Mouse (Mus musculus) lung, adult 2 months (tissue): Measurements from ENCODE around the gene Tesk1. TPM values are rescaled to one million over a fixed set of nuclear protein-coding genes. Genes with fewer than 3 reads are reported as not detected.
A peak's percentile ranks its signal among the peaks of the same experiment; 100 is the strongest.

Source experiments
- DNase-seq: peaks from one replicate; pipeline ENCODE4 v3.0.0; 2022
- H3K4me1 ChIP-seq: fragments of 200-500 bp; 2 replicates; pipeline ENCODE4 v1.6.1; 2011; ENCODE audit warnings: low read length; ENCODE audit not compliant: control insufficient read depth, insufficient read depth
- H3K4me3 ChIP-seq: fragments of 200-500 bp; replicated peaks from 2 replicates; pipeline ENCODE3; 2011; ENCODE audit warnings: low read depth, mild to moderate bottlenecking, control low read depth, low read length; ENCODE audit errors: extremely low read depth
- CTCF ChIP-seq: fragments of 200-500 bp; IDR thresholded peaks from 2 replicates; pipeline ENCODE4 v1.5.1; 2011; ENCODE audit warnings: mild to moderate bottlenecking, low read length, control low read depth; ENCODE audit not compliant: insufficient read depth
- POLR2A ChIP-seq: fragments of 200-500 bp; IDR thresholded peaks from 2 replicates; pipeline ENCODE4 v1.6.1; 2011; ENCODE audit warnings: low read depth, mild to moderate bottlenecking, control low read depth, low read length, borderline replicate concordance; ENCODE audit errors: extremely low read depth
- WGBS: fragments of 180-500 bp; shearing (Covaris S2); methylation state at CpG from one replicate; pipeline ENCODE4 v1.1.7; 2018; 5-methylcytosine and 5-hydroxymethylcytosine counted together
- polyA plus RNA-seq: library from polyadenylated mRNA; depleted of rRNA; stranded (reverse); fragments of >200 nt; gene quantifications from 2 replicates; pipeline ENCODE4 v1.2.3, GENCODE M21; 2012

Gene Tesk1
- polyA plus RNA-seq, 1 experiment: 83.9 TPM

DNA sequence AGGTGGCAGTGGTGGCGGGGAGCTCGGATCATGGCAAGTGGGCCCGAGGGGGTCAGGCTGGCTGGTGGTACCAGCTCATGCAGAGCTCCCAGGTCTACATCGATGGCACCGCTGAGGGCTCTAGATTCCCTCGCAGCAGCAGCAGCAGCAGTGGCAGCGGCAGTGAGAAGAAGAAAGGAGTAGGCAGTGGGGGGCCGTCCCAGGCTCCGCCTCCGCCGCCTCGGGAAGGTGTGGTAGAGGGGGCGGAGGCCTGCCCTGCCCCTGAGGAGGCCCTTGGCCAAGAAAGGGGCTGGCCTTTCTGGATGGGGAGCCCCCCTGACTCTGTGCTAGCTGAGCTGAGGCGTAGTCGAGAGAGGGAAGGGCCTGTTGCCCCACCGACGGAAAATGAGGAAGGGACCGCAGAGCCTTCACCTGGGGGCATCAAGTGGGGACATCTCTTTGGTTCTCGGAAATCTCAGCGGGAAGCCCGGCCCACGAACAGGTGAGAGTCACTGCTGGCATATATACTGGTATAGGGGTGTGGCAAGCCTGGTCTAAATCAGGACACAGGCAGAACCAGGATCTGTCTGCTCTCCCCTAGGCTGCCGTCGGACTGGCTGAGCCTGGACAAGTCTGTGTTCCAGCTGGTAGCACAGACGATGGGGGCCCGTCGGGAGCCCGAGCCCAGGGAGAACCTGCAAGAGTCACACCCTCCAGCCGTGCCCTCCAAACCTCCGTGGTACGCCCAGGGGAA is 15.9 kb upstream of the Tesk1 start:
- DNase-seq: no peak
- 52% methylated on average over 31 of the region's 31 CpGs for WGBS
- Histone ChIP-seq H3K4me3 (no peak overlapping the region), H3K4me1 (peaks cover 4% of the 10 kb centered on the region; the same call in 1 of the 2 replicates)
- no peak for TF ChIP-seq POLR2A
- TF ChIP-seq CTCF: no peak

DNA sequence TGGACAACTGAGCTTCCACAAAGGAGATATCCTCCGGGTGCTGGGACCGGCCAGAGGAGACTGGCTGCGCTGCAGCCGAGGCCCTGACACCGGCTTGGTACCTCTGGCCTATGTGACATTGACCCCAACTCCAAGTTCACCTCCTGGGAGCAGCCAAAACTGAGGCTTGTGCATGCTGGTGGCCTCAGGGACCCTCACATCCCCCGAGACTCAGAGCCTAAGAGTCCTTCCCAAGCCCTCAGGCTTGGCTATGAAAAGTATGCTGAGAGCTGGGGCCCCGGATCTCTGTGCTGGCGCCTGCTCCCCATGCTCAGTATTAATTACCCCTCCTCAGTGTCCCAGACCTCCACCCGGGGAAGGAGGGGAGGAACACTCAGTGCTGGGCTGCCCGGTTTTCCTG is 15.3 kb upstream of the Tesk1 start:
- DNase-seq: no peak
- 75% methylated on average over 10 of the region's 10 CpGs for WGBS
- Histone ChIP-seq H3K4me1 (peaks cover 4% of the 10 kb centered on the region; the same call in 1 of the 2 replicates), H3K4me3 (no peak overlapping the region)
- TF ChIP-seq CTCF (no peak), POLR2A (no peak)

DNA sequence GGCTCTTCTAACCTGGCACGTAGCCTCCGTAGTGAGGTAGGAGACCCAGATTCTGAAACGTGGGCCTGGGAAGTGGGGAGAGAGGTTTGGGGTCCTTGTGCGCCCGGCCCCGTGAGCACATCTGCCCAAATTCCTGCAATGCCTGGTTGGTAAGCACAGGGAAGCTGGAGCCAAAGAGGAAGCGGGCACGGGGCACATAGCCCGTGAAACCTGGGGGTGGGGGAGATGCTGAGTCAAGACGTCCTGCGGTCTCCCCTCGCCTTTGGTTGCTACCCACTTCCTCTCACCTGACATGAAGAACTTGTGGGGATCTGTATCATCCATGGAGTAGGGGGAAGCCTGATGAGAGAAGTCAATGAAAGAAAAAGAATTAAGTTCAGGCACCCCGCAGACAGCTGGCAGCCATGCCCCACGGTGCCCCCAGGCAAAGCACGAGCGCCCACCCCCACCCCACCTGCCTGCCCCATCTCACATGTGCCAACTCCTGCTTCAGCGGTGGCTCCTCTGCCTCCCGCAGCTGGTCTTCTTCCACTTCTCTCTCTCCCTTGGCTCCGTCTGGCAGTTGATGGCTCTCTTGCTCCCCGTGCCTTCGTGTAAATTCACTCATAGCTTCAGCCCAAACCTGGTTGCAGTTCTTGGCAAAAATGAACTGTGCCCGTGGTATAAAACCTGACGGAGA is 14.1 kb upstream of the Tesk1 start:
- WGBS: 47% methylated on average over 23 of the region's 23 CpGs
- no peak for DNase-seq
- no peak for TF ChIP-seq CTCF
- TF ChIP-seq POLR2A: no peak

DNA sequence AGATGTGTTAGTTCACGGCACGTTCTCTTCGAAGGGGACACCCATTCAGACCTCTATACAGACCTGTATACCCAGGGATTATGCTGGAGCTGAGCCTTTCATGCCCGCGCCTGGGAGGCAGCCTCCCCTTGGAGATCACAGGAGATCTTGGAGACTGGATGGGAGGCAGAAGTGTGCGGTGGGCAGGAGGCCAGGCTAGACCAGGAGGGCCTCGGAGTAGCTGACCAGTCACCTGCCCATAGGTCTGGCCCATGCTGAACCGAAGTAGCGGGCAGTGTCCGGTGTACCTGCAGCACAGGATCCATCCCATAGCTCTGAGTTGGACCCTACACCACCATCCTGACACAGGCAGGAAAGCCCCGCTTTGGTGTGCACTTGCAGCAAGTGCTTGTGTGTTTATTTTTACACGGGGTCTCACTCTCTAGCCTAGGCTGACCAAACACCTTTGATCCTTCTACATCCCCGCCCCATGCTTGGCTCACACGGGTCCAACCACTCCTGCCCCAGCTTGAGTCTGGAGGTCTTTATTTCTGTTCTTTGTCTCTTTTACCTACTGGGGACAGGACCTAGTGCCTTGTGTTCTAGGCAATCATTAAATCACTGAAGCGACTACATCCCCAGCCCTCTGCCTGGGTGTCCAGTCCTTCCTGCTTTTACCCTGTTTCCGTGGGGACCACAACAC is 13.4 kb upstream of the Tesk1 start:
- TF ChIP-seq POLR2A: no peak
- no peak for TF ChIP-seq CTCF
- DNase-seq: no peak
- H3K4me3 ChIP-seq: no peak overlapping the region
- H3K4me1 ChIP-seq: peaks cover 4% of the 10 kb centered on the region; the same call in 1 of the 2 replicates
- WGBS: 46% methylated on average over 16 of the region's 16 CpGs

More for the DNA sequence above, 14.1 kb upstream of the Tesk1 start:
- Histone ChIP-seq H3K4me3 (no peak overlapping the region), H3K4me1 (peaks cover 4% of the 10 kb centered on the region; the same call in 1 of the 2 replicates)

DNA sequence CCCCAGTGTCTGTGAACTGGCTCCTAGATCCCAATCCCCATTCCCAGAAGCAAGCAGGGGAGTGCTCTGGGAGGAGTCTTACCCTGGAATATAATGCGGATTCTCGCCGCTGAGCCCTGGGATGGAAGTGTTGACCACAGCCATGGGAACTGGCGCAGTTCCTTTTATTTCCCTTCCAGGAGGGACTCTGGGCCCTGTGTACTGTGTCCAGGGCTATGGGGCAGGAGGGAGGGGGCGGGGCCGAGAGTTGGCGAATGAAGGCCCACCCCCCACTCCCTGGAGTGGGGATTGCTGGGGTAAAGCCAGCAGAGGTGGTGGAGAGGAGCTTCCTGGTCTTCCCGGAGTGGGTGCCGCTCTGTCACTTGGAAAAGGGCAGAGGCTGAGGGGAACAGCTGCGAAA is 12.8 kb upstream of the Tesk1 start, which contains the start of gene Fam166b:
Gene Fam166b, minus strand, starts transcription at position 189 of the 400 bp plus-strand sequence.
- TF ChIP-seq POLR2A (no peak; the same call in 1 of the 2 replicates), CTCF (no peak)
- no peak for DNase-seq
- WGBS: 15% methylated on average over 9 of the region's 10 CpGs
- Histone ChIP-seq H3K4me3 (no peak within 1 kb of the TSS), H3K4me1 (peaks cover 4% of the 10 kb centered on the region; the same call in 1 of the 2 replicates)

DNA sequence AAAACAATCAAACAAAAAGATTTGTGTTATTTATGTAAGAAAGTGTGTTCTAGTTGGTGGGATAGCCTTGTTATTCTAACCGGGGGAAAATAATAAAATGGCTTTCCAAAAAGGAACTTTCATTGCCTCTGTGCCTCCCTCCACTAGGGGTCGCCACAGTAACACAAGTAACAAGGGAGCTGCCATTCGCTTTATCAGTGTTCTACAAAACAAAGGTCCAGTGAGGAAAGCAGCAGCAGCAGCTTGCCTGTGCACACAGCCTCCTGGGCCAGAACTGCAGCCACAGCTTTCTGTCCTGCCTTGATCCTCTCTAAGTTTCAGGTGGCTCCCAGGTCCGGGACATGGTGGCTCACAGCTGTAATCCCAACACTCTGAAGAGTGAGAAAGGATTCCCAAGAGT is 10.0 kb upstream of the Tesk1 start:
- TF ChIP-seq POLR2A (no peak), CTCF (peak; percentile 68)
- Histone ChIP-seq H3K4me1 (peaks cover 4% of the 10 kb centered on the region; the same call in 1 of the 2 replicates), H3K4me3 (no peak overlapping the region)
- DNase-seq: peak; percentile 72
- whole genome bisulfite sequencing: 2% methylated on average over 4 of the region's 4 CpGs

DNA sequence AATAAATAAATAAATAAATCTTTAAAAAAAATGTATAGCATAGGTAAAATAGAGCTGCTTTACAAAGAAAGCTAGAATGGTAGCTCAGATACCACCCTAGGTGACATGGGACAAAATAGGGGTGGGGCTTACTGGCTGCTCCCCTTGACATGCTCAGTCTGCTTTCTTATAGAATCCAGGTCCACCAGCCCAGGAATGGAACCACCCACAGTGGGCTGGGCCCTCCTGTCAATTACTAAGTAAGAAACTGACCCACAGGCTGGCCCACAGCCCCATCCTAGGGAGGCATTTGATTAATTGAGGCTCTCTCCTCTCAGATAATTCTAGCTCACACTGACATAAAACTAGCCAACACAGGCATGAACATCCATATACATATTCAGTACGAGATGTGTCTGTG is 8.9 kb upstream of the Tesk1 start:
- 88% methylated on average over 1 of the region's 1 CpGs for WGBS
- DNase-seq: no peak
- Histone ChIP-seq H3K4me3 (no peak overlapping the region), H3K4me1 (peaks cover 4% of the 10 kb centered on the region; the same call in 1 of the 2 replicates)
- TF ChIP-seq POLR2A (no peak), CTCF (no peak)

DNA sequence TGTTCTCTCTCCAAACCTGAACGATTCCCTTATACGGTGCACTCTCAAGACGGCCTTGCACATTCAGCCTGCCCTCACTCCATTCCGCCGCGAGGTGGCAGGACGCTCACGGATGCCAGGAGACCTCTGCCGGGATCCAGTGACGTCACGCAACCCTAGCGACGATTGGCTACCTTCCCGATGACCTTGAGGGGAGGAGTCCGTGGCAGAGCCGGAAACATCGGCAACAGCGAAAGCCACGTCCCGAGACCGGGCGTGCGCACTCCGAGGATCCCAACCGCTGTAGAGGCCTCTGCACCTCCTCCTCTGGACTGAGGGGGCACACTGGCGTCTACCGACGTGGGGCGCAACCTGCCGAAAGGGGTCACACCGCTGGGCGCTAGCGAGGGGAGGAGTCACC is 305 bp downstream of the Tesk1 start:
- peak overlapping the region; percentile 83 for H3K4me3 ChIP-seq
- H3K4me1 ChIP-seq: no peaks in the 10 kb centered on the region; the same call in 1 of the 2 replicates
- under 1% methylated on average over 33 of the region's 33 CpGs for WGBS
- DNase-seq: peak; percentile 99
- TF ChIP-seq POLR2A: peak; percentile 98
- TF ChIP-seq CTCF: peak; percentile 87

DNA sequence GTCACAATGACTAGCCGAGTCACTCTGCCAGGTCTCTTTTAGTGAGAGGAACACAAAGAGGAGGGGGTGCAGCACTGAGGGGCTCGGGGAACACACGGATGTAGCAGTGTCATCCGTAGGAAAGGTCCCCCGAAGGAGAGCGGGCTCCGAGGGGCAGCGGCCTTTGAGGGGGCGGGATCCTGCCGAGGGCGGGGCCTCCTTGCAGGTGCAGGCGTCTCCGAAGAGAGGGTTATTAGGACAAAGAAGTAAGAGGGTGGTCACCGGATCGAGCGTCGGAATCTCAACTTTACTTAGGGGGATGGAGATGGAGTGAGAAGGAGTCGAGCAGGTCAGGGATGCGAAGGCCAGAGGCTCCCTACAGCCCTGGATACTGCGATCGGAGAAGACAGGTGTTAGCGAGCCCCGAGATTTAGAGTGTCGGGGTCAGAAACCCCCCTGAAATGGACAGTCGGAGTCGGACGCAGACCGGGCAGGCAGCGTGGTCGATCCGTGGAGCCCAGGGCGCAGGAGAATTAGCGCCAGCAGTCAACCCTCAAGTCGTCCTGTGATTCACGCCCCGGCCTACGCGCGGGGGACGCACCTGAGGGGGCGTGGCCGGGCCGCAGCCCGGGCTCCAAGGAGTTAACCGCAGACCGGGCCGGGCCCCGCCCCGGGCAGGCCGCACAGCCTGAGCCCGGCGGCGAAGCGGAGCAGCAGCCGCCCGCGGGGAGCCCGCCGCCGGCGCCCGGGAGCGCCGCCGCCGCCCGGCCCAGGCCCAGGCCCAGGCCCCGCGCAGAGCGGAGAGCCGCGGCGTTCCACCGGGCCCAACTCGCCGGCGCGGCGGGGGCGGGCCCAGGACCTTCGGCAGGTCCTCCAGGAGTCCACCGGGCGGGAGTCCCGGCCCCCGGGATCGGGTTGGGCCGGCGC is 970 bp downstream of the Tesk1 start:
- Histone ChIP-seq H3K4me3 (peak overlapping the region; percentile 83), H3K4me1 (no peaks in the 10 kb centered on the region; the same call in 1 of the 2 replicates)
- TF ChIP-seq CTCF (no peak), POLR2A (peak; percentile 25; the same call in 1 of the 2 replicates)
- 1% methylated on average over 86 of the region's 88 CpGs for WGBS
- peak; percentile 70 for DNase-seq
